Mouse (Mus musculus): ENCODE measurements at regions not wholly inside any gene's neighbourhood (a gene's known extent, or its start where the extent isn't known, plus 50 kb on each side); places are given as distances from the start of the nearest gene placed in this dataset.

DNA sequence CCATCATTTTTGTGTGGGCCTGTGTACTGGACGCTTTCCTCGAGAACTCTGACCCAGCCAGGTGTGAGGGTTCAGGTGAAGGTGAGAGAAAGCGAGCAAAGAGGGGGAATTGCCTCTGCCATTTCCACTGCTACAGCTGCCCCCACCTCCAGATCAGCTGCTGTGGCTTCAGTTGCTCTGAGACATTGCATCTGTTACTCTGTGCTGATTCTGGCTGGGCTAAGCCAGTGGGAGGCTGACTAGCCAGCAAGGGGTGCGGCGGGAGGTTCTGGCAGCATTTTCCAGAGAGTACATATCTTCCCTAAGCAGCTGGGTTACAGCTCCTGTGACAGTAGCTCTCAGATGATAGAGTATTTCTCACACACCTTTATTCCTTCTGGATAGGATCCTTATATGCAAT is 712.7 kb upstream of the Cdh18 start:
- ATAC-seq (ENCODE audit: low TSS enrichment): peak; percentile 96

DNA sequence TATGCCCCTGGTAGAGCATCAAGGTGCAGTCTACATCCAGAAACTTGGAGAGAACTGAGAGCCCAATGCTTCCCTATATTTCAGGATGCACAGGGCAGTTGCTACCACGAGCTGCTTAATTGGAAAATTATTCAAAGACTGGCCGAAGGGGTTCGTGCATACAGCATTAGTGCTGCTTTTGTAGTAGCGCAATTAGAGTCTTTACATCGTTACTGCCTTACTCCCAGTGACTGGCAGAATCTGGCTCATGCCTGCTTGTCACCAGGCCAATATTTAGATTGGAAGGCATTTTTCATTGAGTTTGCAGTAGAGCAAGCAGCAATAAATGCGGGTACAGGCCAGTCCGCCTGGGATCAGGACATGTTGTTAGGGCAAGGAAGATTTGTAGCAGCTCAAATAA is 690.3 kb upstream of the Cdh18 start:
- ATAC-seq (ENCODE audit: low TSS enrichment): no peak

DNA sequence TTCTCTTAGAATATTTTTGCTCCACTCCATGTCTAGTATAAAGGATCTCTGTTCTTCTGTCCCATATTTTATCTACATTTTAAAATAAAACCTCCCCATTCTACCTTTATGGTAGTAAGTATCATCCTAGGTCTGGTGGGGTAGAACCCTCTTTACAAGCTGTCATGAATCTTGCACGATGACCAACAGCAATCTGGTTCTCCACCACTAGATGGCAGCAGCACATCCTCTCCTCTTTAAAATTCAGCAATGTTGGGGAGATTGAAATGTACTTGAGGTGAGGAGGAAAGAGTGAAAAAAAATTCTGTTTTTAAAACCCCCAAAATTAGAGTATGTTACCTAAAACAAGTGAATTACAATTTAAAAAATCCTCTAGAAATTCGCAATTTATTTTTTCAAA is 663.6 kb upstream of the Cdh18 start:
- ATAC-seq (ENCODE audit: low TSS enrichment): peak; percentile 90
